Mouse (Mus musculus) heart, postnatal 4 days (tissue): ENCODE data around the gene Wnt6. TPM values are rescaled to one million over a fixed set of nuclear protein-coding genes. Genes with fewer than 3 reads are reported as not detected.

Experiments
- DNase-seq: peaks from one replicate; pipeline ENCODE4 v3.0.0; 2021
- total RNA-seq, 2 experiments: library from RNA; stranded (reverse); gene quantifications; 2 replicates each; pipeline ENCODE4 v1.2.3; 2021

Gene Wnt6
- under 1 TPM; 0.12 to 0.20 TPM for total RNA-seq

DNA sequence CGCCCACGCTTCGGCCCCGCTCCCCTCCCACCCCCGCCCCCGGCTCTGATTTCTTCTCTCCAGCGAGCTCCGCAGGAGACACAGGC lies at the start of gene Wnt6:
Gene Wnt6 (plus strand): TSS at position 48 of the 86 bp plus-strand sequence.
- no peak for DNase-seq

- peak; percentile 37 for DNase-seq
Measured at GRCm38 (mm10) chr1:74723748-74724147, 47.9 kb upstream of the Wnt6 start.

DNA sequence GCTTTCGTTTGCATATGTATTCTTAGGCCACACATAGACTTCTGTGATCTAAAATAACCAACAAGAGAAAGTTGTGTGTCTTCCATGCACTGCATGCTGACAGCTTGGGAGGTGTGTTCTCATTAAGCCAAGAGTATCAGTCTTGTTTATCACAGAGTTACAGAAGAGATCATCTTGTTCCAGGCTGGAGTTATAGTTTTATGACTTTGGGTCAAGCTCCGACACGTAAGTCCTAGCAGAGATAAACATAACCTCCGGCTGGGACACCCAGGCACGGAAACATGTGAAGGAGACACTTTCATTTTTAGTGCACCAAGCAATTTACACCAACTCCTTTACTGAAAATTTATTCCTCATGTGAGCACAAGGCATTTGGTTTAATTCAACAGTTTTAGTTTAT lies 45.6 kb upstream of the Wnt6 start:
- DNase-seq = no peak

DNA sequence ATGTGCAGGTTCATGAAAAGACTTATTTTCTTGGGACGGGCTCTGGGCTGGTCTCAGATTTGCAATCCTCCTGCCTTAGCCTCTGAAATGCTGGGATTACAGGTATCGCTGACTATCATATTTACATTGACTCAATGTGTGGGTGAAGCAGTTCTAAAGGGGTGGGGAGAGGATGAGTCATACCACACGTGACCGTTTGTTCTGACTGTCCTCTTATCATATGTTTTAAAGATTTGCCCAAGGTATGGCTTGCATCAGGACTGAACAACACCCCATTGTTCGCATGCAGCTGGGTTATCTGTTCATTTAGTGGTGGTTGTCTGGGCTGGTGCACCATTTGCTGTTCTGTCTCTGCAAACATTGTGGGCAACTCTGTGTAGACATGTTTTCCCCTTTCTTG lies 45.0 kb upstream of the Wnt6 start:
- no peak for DNase-seq

DNA sequence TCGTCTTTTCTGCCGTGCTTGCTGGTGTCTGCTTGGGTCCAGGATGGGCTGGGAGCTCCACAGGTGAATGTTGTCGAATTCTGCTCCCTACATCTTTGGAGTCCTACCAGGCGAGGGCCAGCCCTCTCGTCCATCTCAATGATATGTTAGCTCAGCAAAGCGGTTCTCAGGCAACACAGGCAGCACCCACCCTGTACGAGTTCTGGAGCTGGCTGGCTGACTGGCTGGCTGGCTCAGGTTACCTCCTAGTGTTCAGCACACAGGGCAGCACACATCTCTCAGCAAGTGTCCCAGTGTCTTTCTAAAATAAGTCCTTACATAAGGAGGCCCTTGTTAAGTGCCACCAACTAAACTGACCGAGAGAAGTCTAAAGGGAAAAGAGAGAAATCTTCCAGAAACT lies 43.2 kb upstream of the Wnt6 start:
- DNase-seq = no peak

DNA sequence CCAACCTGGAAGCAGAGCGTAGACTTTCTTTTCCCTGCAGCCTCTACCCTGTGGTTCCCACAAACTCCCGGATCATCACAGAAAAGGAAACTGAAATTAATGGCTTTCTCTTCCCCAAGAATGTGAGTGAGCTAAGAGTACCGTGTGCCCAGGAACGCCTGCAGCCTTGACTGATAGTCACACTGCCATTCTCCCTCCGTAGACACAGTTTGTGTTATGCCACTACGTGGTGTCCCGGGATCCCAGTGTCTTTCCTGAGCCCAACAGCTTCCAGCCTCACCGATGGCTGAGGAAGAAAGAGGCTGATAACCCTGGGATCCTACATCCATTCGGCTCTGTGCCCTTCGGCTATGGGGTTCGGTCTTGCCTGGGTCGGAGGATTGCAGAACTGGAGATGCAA lies 34.7 kb upstream of the Wnt6 start:
- no peak for DNase-seq

DNA sequence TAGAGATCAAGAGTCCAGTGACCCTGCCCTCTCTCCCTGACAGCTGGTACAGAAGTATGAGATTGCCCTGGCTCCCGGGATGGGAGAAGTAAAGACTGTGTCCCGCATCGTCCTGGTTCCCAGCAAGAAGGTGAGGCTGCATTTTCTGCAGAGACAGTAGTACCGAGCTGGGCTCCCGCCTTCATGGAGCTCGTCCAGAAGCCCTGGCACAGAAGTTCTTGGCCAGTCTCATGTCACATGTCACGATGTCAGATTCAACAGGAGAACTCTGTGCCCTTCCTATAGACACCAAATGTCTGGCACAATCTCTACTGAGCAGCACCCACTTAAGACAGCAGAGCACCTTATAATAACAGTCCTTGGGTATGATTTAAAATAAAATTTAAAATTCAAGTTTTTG lies 34.2 kb upstream of the Wnt6 start:
- no peak for DNase-seq

- DNase-seq = no peak
Measured at GRCm38 (mm10) chr1:74740846-74741245, 30.8 kb upstream of the Wnt6 start.

- DNase-seq = no peak
Measured at GRCm38 (mm10) chr1:74747335-74747734, 24.4 kb upstream of the Wnt6 start.

DNA sequence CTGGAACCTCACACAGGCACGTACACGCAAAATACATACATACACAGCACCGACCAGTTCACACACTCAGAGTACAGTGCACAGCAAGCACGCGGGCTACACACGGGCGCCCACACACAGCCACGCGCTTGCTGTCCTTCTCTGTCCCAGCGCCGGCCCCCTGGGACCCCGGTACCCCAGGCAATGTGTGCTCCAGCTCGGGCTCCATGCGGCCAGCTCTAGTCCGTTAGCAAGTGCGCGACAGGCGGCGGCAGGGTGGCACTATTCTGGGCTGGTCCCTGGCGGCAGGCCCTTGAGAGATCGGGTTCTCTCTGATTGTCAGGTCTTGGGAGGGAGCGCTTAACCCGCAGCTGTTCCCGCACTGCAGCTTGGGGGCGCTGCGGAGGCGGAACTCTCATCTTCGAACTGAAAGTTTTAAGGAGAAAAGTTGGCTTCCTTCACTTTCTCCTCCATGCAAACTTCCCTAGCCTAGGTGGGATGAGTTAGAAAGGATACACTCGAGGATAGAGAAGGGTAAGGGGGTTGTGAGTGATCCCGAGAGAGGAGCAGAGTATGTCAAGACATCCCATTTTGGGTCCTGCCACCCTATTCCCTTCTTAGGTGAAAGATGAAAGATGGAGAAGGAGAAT lies 22.9 kb upstream of the Wnt6 start, which contains the start of gene Prkag3:
Gene Prkag3 (minus strand): TSS at position 579 of the 629 bp plus-strand sequence.
- DNase-seq = peak; percentile 84

GRCm38 (mm10) chr1:74749301-74749700 lies 22.4 kb upstream of the Wnt6 start:
- DNase-seq = peak; percentile 82

- no peak for DNase-seq
Measured at GRCm38 (mm10) chr1:74750683-74751082, 21.0 kb upstream of the Wnt6 start.

DNA sequence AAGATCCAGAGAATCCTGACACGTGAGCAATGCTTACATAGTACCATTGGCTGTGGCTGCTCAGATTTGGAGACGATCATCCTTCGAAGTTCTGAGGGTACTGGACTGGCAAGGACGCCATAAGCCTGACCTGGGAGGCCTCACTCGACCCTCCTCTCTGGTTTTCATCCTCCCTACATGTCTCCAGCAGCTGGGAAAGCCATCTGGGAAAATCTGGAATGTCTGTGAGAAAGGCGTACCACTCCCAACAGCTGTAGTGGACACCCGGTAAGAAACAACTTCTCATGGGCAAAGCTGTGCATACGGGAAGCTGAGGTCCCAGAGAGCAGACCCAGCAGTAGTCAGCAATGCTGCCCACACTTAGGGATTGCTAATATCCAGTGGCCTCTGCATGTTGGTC lies 19.5 kb upstream of the Wnt6 start:
- no peak for DNase-seq

GRCm38 (mm10) chr1:74752833-74753232 lies 18.9 kb upstream of the Wnt6 start:
- DNase-seq = no peak

GRCm38 (mm10) chr1:74753266-74753974 lies 18.3 kb upstream of the Wnt6 start:
- no peak for DNase-seq

DNA sequence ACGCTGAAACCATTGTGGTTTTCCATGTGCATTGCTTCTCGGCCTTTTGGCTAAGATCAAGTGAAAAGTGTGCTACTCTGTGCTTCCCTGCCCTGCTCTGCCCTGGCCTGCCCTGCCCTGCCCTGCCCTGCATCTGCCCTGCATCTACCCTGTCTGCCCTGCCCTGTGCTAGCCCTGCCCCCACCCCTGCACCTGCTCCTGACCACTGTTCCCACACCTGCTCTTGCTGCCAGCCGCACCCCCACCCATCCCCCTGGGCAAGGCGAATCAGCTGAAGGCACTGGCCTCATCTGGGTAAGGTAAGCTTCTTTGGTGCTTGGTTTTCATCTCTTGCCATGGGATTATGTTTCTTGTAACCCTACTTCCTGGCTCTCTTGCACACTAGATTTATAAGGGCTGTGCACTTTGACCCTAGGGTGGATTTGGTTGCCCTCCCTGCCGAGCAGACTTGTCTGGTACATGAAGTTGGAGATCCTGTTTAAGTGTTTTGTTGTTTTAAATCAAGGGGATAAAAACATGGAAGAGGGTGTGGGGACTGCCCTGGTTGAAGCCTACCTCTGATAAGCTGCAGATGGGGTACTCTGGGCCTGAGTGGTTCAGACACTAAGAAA lies 17.4 kb upstream of the Wnt6 start:
- no peak for DNase-seq

- peak; percentile 62 for DNase-seq
Measured at GRCm38 (mm10) chr1:74759773-74760172, 11.9 kb upstream of the Wnt6 start.

DNA sequence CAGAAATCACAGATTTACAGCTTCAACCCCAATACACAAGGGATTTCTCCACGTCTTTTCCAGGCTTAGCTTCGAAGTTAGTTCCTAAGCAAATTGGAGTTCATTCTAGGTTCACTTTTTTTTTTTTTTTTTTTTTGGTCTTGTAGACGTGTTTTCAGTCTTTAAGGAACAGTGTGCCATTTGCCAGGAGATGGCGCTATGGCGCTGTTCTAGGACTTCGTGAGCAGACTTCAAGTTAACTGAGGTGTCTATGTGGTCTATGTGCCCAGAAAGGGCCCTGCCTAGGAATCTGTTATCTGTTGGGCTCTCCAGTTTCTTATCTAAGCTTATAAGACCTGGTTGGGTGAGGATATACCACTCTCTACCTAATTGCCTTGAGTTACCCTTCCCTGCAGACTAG lies 8.6 kb upstream of the Wnt6 start:
- peak; percentile 81 for DNase-seq

DNA sequence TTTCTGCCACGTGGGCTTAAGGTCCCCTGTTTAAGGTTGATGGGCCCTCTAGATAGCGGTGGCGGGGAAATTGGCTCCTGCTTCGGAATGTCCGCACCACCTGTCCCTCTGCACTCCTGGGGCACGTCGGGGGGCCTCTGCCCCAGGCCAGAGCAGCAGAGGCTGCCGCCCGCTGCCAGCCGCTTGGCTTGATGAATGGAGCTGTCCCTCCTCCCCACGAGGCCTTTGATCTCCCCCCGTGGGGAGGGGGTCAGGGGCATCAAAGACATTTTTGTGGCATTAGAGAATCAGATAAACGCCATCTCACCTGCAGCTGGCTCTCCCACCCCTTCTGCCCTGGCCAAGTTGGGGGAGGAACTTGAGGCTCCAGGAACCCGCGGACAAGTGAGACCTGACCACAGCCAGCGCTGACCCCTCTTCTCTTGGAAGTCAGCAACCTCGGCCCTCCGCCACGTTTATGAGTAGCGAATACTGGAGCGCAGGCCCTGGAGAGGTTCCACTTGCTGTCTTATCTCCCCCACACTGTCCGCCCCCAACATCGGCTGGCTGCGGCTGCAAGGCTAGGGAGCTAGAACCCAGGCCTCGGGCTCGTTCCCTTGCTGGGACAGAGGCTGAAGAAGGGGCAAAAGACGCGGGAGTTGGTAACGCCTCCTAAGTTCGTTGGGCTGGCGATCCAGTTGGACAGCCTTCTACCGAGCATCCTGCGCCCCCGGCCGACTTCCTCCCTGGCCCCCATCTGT lies 795 bp upstream of the Wnt6 start:
- no peak for DNase-seq

GRCm38 (mm10) chr1:74771467-74771844 lies 236 bp upstream of the Wnt6 start:
- DNase-seq = no peak

- DNase-seq = no peak
Measured at GRCm38 (mm10) chr1:74771931-74772620, 384 bp downstream of the Wnt6 start.

GRCm38 (mm10) chr1:74773136-74773535 lies 1.4 kb downstream of the Wnt6 start:
- DNase-seq = peak; percentile 82

DNA sequence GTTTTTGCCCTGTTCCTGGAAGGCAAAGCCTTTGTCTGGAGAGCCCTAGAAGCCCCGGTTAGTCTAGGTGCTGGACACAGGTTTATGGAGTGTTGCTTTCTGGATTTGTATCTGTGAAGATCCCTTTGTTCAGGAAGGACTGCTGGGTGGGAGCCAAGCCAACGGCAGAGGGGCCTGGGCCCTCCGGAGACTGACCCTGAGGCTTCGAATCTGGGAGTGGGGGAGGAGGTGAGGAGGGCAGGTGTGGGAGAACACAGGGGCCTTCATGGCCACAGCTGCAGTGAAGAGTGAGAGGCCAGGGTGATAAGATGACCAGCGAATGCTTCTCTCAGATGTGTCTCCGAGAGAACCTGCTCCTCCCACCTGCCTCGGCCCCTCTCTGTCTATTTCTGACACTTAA lies 2.4 kb downstream of the Wnt6 start:
- DNase-seq = no peak
